Mouse (Mus musculus): ENCODE measurements around the gene Cisd3. TPM values are rescaled to one million over a fixed set of nuclear protein-coding genes. Genes with fewer than 3 reads are reported as not detected.
"Not testable (repeated sequence)": the region's sequence is repeated elsewhere in the genome, so short reads cannot be mapped to it uniquely, and the experiment has no call there.

Cisd3 gene
- polyA plus RNA-seq, 1 experiment = 112 TPM

DNA sequence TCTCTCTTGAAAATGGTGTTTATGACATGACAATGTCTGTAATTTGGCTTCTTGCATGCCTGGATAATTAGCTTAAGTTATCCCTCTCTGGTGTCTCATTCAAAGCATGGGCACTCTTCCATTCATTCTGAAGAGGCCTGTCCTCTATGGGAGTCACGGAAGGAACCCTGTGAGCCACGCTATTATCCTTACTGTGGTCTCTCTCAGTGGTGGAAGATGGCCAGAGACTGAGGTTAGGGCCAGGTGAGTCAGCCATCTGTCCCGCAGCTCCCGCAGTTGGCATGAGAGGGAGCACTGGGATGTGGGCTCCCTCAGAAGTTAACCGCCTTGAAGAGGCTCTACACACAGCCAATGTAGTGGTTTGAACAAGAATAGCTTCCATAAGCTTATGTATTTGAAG is 35.3 kb upstream of the Cisd3 start:
- H3K36me3 ChIP-seq (ENCODE audit: control insufficient read depth, insufficient read depth) = no peaks in the 10 kb centered on the region

DNA sequence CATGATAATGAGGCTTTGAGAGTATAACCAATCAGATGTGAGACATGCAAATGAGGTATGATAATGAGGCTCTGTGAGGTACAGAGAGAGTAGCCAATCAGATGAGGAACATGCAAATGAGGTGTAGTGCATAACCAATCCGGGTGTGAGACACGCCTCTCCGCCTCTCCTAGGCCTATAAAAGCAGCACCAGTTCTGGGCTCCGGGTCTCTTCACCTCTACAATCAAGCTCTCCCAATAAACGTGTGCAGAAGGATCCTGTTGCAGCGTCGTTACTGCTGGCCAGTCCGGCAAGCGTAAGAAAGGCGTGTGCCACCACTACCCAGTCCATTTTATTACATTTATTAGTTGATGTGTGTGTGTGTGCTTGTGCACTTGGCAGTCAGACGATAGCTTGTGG is 32.2 kb upstream of the Cisd3 start:
- H3K27me3 ChIP-seq (ENCODE audit: control insufficient read depth, insufficient read depth, insufficient read length); H3K79me2 ChIP-seq (ENCODE audit: control insufficient read depth, insufficient read depth); H3K36me3 ChIP-seq (ENCODE audit: control insufficient read depth, insufficient read depth); H3K4me3 ChIP-seq; H3ac ChIP-seq (ENCODE audit: control insufficient read depth, insufficient read length); H3K4me2 ChIP-seq (ENCODE audit: low read depth): not testable (repeated sequence)

More for the DNA sequence above, 35.3 kb upstream of the Cisd3 start:
- no peaks in the 10 kb centered on the region for H3K79me2 ChIP-seq (ENCODE audit: control insufficient read depth, insufficient read depth)
- no peak overlapping the region for H3ac ChIP-seq (ENCODE audit: control insufficient read depth, insufficient read length)
- no peak overlapping the region for H3K4me3 ChIP-seq
- no peaks in the 10 kb centered on the region for H3K27me3 ChIP-seq (ENCODE audit: control insufficient read depth, insufficient read depth, insufficient read length)
- H3K4me2 ChIP-seq (ENCODE audit: low read depth) = no peak overlapping the region
- TF ChIP-seq E2F4 (IDR thresholded peaks at IDR 0.05; ENCODE audit: insufficient read depth) (no peak), TCF3 (IDR thresholded peaks at IDR 0.05; ENCODE audit: insufficient read length, low read depth) (no peak), POLR2AphosphoS2 (IDR thresholded peaks at IDR 0.05; ENCODE audit: insufficient read length, low read depth) (no peak), POLR2A (IDR thresholded peaks at IDR 0.05; ENCODE audit: insufficient read length, low read depth) (no peak), MAX (IDR thresholded peaks at IDR 0.05; ENCODE audit: low read depth) (no peak), CEBPB (IDR thresholded peaks at IDR 0.05; ENCODE audit: insufficient read depth, poor library complexity, severe bottlenecking) (no peak), SRF (IDR thresholded peaks at IDR 0.05; ENCODE audit: control insufficient read depth, insufficient read length, low read depth) (no peak), REST (IDR thresholded peaks at IDR 0.05; ENCODE audit: insufficient read depth, insufficient read length) (no peak), MYOD1 (IDR thresholded peaks at IDR 0.05; ENCODE audit: control insufficient read depth in 1 of 3, insufficient read length in 2 of 3, low read depth in 2 of 3) (no peak), TCF12 (IDR thresholded peaks at IDR 0.05; ENCODE audit: insufficient read depth, poor library complexity, severe bottlenecking) (no peak), MYOG (IDR thresholded peaks at IDR 0.05; ENCODE audit: control insufficient read depth in 1 of 3, insufficient read depth in 1 of 3, insufficient read length in 2 of 3, low read depth in 2 of 3) (no peak), USF1 (IDR thresholded peaks at IDR 0.05; ENCODE audit: low read depth) (no peak)

DNA sequence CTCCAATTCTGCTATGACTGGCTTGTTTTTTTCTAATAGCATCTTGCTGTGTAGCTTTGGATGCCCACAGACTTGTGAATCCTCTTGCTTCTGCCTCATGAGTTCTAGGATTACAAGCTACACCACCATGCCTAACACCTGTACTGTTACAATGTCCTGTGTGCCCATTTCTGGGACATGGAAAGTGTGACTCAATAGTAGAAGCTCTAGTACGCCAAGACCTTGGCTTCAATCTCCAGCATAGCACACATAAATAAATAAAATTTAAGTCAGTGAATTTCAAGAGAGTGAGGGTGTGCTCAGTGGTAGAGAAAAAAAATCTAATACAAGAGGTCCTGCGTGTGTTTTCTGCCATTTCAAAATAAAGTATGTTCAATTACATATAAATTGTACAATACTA is 31.4 kb upstream of the Cisd3 start:
- Histone ChIP-seq H3ac (ENCODE audit: control insufficient read depth, insufficient read length) (no peak overlapping the region), H3K4me3 (no peak overlapping the region), H3K36me3 (ENCODE audit: control insufficient read depth, insufficient read depth) (no peaks in the 10 kb centered on the region), H3K4me2 (ENCODE audit: low read depth) (no peak overlapping the region), H3K27me3 (ENCODE audit: control insufficient read depth, insufficient read depth, insufficient read length) (no peaks in the 10 kb centered on the region), H3K79me2 (ENCODE audit: control insufficient read depth, insufficient read depth) (peaks cover 4% of the 10 kb centered on the region)
- TF ChIP-seq CEBPB (IDR thresholded peaks at IDR 0.05; ENCODE audit: insufficient read depth, poor library complexity, severe bottlenecking) (no peak), SRF (IDR thresholded peaks at IDR 0.05; ENCODE audit: control insufficient read depth, insufficient read length, low read depth) (no peak), REST (IDR thresholded peaks at IDR 0.05; ENCODE audit: insufficient read depth, insufficient read length) (no peak), TCF3 (IDR thresholded peaks at IDR 0.05; ENCODE audit: insufficient read length, low read depth) (no peak), E2F4 (IDR thresholded peaks at IDR 0.05; ENCODE audit: insufficient read depth) (no peak), POLR2AphosphoS2 (IDR thresholded peaks at IDR 0.05; ENCODE audit: insufficient read length, low read depth) (no peak), POLR2A (IDR thresholded peaks at IDR 0.05; ENCODE audit: insufficient read length, low read depth) (no peak), MAX (IDR thresholded peaks at IDR 0.05; ENCODE audit: low read depth) (no peak), MYOG (IDR thresholded peaks at IDR 0.05; ENCODE audit: control insufficient read depth in 1 of 3, insufficient read depth in 1 of 3, insufficient read length in 2 of 3, low read depth in 2 of 3) (no peak)

DNA sequence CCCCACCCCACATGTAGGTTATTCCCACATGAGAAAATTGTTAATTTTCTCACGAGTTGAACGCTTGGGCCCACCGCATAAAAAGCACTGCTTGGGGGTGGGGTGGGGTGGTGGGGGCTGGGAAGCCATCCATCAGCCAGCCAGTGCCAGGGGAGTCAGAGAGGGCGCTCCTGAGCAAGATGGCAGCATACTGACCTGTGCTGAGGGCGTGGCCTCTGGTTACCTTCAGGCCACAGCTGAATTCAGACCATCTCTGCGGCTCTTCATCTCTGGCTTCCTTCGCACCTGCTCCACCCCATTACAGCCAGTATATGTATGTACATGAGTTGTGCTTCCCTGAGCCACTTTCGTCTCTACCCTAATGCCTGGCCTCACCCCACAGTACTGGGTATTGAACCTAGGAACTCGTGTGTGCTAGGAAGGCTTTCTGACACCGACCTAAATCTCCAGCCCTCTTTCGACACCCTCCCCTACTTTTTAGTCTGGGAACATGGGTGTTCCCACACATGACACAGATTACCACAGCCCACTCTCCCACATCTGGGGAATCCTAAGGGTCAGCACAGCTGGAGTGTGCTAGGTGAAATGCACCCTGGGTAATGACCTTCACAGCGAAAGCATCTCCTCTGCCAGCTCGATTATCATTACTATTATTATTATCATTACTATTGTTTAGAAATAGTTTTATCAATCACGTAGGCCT is 29.2 kb upstream of the Cisd3 start:
- H3K4me2 ChIP-seq (ENCODE audit: low read depth) = peak overlapping the region; percentile 53
- H3ac ChIP-seq (ENCODE audit: control insufficient read depth, insufficient read length) = no peak overlapping the region

DNA sequence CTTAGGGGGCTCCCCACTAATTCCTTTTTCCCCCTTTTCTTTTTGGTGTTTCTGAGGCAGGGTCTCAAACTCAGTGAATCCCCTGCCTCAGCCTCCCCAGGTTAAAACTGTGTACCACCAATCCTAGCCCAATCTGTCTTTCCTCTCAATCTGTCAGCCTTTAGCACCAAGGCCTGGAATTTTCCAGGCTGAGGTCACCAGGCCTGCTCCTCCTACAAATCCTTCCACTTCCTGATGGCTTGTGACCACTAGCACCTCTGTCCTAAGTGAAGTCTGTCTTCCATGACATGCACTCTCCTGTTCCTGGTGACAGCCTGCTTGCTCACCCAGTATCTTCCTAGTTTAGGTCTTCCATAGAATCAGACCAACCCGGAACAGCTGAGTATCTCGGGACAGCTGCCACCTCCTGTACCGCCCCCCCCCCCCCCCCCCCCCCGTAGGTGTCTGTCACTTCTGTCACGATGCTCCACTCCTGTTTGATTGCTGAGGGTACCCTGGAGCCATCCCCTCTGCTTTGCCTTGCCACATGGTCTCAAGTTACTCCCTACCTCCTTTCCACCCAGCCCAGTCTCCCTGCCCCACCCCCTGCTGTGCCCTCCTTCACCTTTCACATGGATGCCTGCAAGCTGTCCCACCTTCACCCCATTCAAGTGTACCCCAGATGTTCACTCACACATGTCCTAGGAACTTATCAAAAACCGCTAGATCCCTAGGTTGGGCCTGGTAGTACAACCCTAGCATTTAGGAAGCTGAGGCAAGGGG is 28.3 kb upstream of the Cisd3 start:
- Histone ChIP-seq H3K27me3 (ENCODE audit: control insufficient read depth, insufficient read depth, insufficient read length) (no peaks in the 10 kb centered on the region), H3K36me3 (ENCODE audit: control insufficient read depth, insufficient read depth) (no peaks in the 10 kb centered on the region), H3K4me2 (ENCODE audit: low read depth) (peak overlapping the region; percentile 53), H3ac (ENCODE audit: control insufficient read depth, insufficient read length) (no peak overlapping the region), H3K79me2 (ENCODE audit: control insufficient read depth, insufficient read depth) (peaks cover 10% of the 10 kb centered on the region), H3K4me3 (no peak overlapping the region)
- TF ChIP-seq MYOG (IDR thresholded peaks at IDR 0.05; ENCODE audit: control insufficient read depth in 1 of 3, insufficient read depth in 1 of 3, insufficient read length in 2 of 3, low read depth in 2 of 3) (peak in 2 of 3 experiments; percentile 12 to 16), MYOD1 (IDR thresholded peaks at IDR 0.05; ENCODE audit: control insufficient read depth in 1 of 3, insufficient read length in 2 of 3, low read depth in 2 of 3) (peak in 1 of 3 experiments; percentile 41), USF1 (IDR thresholded peaks at IDR 0.05; ENCODE audit: low read depth) (no peak)

More for the DNA sequence above, 29.2 kb upstream of the Cisd3 start:
- Histone ChIP-seq H3K27me3 (ENCODE audit: control insufficient read depth, insufficient read depth, insufficient read length) (no peaks in the 10 kb centered on the region), H3K79me2 (ENCODE audit: control insufficient read depth, insufficient read depth) (peaks cover 10% of the 10 kb centered on the region), H3K4me3 (no peak overlapping the region), H3K36me3 (ENCODE audit: control insufficient read depth, insufficient read depth) (no peaks in the 10 kb centered on the region)
- TF ChIP-seq E2F4 (IDR thresholded peaks at IDR 0.05; ENCODE audit: insufficient read depth) = no peak
- no peak for TF ChIP-seq SRF (IDR thresholded peaks at IDR 0.05; ENCODE audit: control insufficient read depth, insufficient read length, low read depth)
- no peak for TF ChIP-seq TCF12 (IDR thresholded peaks at IDR 0.05; ENCODE audit: insufficient read depth, poor library complexity, severe bottlenecking)
- no peak for TF ChIP-seq CEBPB (IDR thresholded peaks at IDR 0.05; ENCODE audit: insufficient read depth, poor library complexity, severe bottlenecking)
- no peak for TF ChIP-seq POLR2A (IDR thresholded peaks at IDR 0.05; ENCODE audit: insufficient read length, low read depth)

DNA sequence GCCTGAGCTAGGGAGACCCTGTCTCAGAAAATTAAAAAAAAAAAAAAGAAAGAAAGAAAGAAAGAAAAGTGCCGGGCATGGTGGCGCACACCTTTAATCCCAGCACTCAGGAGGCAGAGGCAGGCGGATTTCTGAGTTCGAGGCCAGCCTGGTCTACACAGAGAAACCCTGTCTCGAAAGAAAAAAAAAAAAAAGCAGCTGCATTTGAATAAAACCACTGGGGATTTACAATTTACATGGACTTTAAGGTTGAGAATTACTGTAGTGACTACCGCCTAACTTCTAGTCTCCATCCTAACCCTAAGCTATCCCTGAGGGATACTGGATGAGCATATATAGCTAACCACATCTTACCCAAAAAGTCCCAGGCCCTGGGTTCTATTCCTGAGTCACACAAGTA is 27.7 kb upstream of the Cisd3 start:
- H3ac ChIP-seq (ENCODE audit: control insufficient read depth, insufficient read length); H3K27me3 ChIP-seq (ENCODE audit: control insufficient read depth, insufficient read depth, insufficient read length); H3K79me2 ChIP-seq (ENCODE audit: control insufficient read depth, insufficient read depth); H3K36me3 ChIP-seq (ENCODE audit: control insufficient read depth, insufficient read depth); H3K4me2 ChIP-seq (ENCODE audit: low read depth); H3K4me3 ChIP-seq: not testable (repeated sequence)
